Mouse (Mus musculus): ENCODE results near the gene Ubp1. TPM values are rescaled to one million over a fixed set of nuclear protein-coding genes. Genes with fewer than 3 reads are reported as not detected.

Gene Ubp1
- total and polyA plus RNA-seq, 3 experiments: 42.0 to 73.4 (median 51.1) TPM

DNA sequence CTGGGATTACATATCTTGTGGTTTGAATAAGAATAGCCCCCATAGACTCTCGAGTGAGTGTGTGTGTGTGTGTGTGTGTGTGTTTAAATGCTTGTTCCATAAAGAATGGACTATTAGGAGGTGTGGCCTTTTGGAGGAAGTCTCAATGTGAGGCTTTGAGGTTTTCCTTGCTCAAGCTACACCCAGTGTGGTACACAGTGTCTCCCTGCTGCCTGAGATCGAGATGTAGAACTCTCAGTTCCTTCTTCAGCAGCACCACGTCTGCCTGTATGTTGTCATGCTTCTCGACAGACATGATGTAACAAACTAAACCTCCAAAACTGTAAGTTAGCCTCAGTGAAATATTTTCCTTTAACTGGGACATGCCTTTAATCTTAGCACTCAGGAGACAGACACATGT is 2.1 kb upstream of the Ubp1 start (continued):
- no peak for TF ChIP-seq ZKSCAN1 (IDR thresholded peaks at IDR 0.05; ENCODE audit: borderline replicate concordance, low read depth, low read length)
- TF ChIP-seq RAD21 (IDR thresholded peaks at IDR 0.05; ENCODE audit: low read depth, low read length): no peak
- TF ChIP-seq ZC3H11A (IDR thresholded peaks at IDR 0.05; ENCODE audit: low read depth, low read length): no peak
- no peak for TF ChIP-seq BHLHE40 (IDR thresholded peaks at IDR 0.05; ENCODE audit: low read depth, low read length)
- TF ChIP-seq NELFE (IDR thresholded peaks at IDR 0.05; ENCODE audit: low read depth, low read length): no peak
- peak; percentile 89 for TF ChIP-seq IRF4 (IDR thresholded peaks at IDR 0.05; ENCODE audit: low read depth, low read length)
- no peak for TF ChIP-seq MAZ (IDR thresholded peaks at IDR 0.05; ENCODE audit: low read depth, low read length)
- TF ChIP-seq CHD1 (IDR thresholded peaks at IDR 0.05; ENCODE audit: low read depth, low read length): no peak
- TF ChIP-seq USF2 (conservative IDR thresholded peaks at IDR 0.05; ENCODE audit: low read depth, low read length): no peak
- no peak for TF ChIP-seq CTCF (conservative IDR thresholded peaks at IDR 0.05 in 1 of 2, IDR thresholded peaks at IDR 0.05 in 1 of 2; ENCODE audit: low read depth in 2 of 2, low read length in 2 of 2)
- no peak for TF ChIP-seq JUND (conservative IDR thresholded peaks at IDR 0.05; ENCODE audit: low read depth, low read length)
- no peak for TF ChIP-seq MEF2A (IDR thresholded peaks at IDR 0.05; ENCODE audit: borderline replicate concordance, low read depth, low read length)
- TF ChIP-seq ZMIZ1 (IDR thresholded peaks at IDR 0.05; ENCODE audit: low read depth, low read length): peak; percentile 30; the same call in 1 of the 2 replicates
- peak; percentile 65; the same call in 1 of the 2 replicates for TF ChIP-seq POLR2A (IDR thresholded peaks at IDR 0.05; ENCODE audit: low read depth, low read length)
- no peak for TF ChIP-seq SMC3 (IDR thresholded peaks at IDR 0.05; ENCODE audit: low read depth, low read length)
- no peak for TF ChIP-seq UBTF (IDR thresholded peaks at IDR 0.05; ENCODE audit: low read depth, low read length)
- TF ChIP-seq PAX5 (IDR thresholded peaks at IDR 0.05; ENCODE audit: low read length): no peak
- peak; percentile 77; the same call in 1 of the 2 replicates for TF ChIP-seq TBP (conservative IDR thresholded peaks at IDR 0.05; ENCODE audit: low read depth, low read length)

GRCm38 (mm10) chr9:113929676-113930075 is 1.1 kb upstream of the Ubp1 start:
- H3K4me3 ChIP-seq (replicated peaks in 1 of 3; ENCODE audit: low read depth in 2 of 3, low read length in 2 of 3, poor library complexity in 1 of 3): no peak overlapping the region
- H3K4me2 ChIP-seq (ENCODE audit: insufficient read depth, low read depth, poor library complexity, severe bottlenecking): 0 out of 2 replicates have a peak overlapping the region, but pooled peaks have one; percentile 57
- H3K79me2 ChIP-seq (replicated peaks; ENCODE audit: control insufficient read depth, extremely low read depth, insufficient read depth, poor library complexity, severe bottlenecking): peaks cover 33% of the 10 kb centered on the region
- H3K4me1 ChIP-seq (ENCODE audit: control insufficient read depth in 1 of 2, insufficient read depth in 2 of 2): peaks cover 4 to 40% of the 10 kb centered on the region in 2 experiments; a peak in 2 of 4 replicates
- TF ChIP-seq USF1 (IDR thresholded peaks at IDR 0.05; ENCODE audit: low read depth, low read length): no peak
- TF ChIP-seq RAD21 (IDR thresholded peaks at IDR 0.05; ENCODE audit: low read depth, low read length): no peak
- no peak for TF ChIP-seq CTCF (conservative IDR thresholded peaks at IDR 0.05 in 1 of 2, IDR thresholded peaks at IDR 0.05 in 1 of 2; ENCODE audit: low read depth in 2 of 2, low read length in 2 of 2)
- TF ChIP-seq JUN (IDR thresholded peaks at IDR 0.05; ENCODE audit: insufficient read depth, low read depth, low read length): no peak
- no peak for TF ChIP-seq NELFE (IDR thresholded peaks at IDR 0.05; ENCODE audit: low read depth, low read length)
- no peak for TF ChIP-seq POLR2AphosphoS2 (IDR thresholded peaks at IDR 0.05; ENCODE audit: low read depth, low read length)
- no peak for TF ChIP-seq TBP (conservative IDR thresholded peaks at IDR 0.05; ENCODE audit: low read depth, low read length)
- no peak for TF ChIP-seq POLR2A (IDR thresholded peaks at IDR 0.05; ENCODE audit: low read depth, low read length)
- no peak for TF ChIP-seq EP300 (IDR thresholded peaks at IDR 0.05; ENCODE audit: low read length)
- no peak for TF ChIP-seq RCOR1 (conservative IDR thresholded peaks at IDR 0.05; ENCODE audit: low read depth, low read length)
- no peak for TF ChIP-seq CHD2 (IDR thresholded peaks at IDR 0.05; ENCODE audit: low read length)
- TF ChIP-seq ELF1 (IDR thresholded peaks at IDR 0.05; ENCODE audit: low read depth, low read length): no peak
- no peak for TF ChIP-seq CHD1 (IDR thresholded peaks at IDR 0.05; ENCODE audit: low read depth, low read length)
- TF ChIP-seq MEF2A (IDR thresholded peaks at IDR 0.05; ENCODE audit: borderline replicate concordance, low read depth, low read length): no peak
- no peak for TF ChIP-seq E2F4 (IDR thresholded peaks at IDR 0.05; ENCODE audit: insufficient replicate concordance, low read depth, low read length)
- TF ChIP-seq ZC3H11A (IDR thresholded peaks at IDR 0.05; ENCODE audit: low read depth, low read length): no peak
- no peak for TF ChIP-seq BHLHE40 (IDR thresholded peaks at IDR 0.05; ENCODE audit: low read depth, low read length)
- H3K9ac ChIP-seq (ENCODE audit: insufficient read depth, low read depth): no peak overlapping the region
- H3K36me3 ChIP-seq (replicated peaks in 1 of 2; ENCODE audit: control insufficient read depth in 1 of 2, insufficient read depth in 1 of 2, low read length in 1 of 2): peaks cover 0 to 2% of the 10 kb centered on the region in 2 experiments
- dilution Hi-C loops (cut with MboI; ENCODE audit: extremely low pct_ligation_motif_present, extremely low pct_unique_long_range_greater_than_20kb, low sequenced_read_pairs): no loop called here
- no peak overlapping the region for H3K27ac ChIP-seq (ENCODE audit: insufficient read depth, low read depth)
- in situ Hi-C loops (cut with MboI; ENCODE audit: low pct_ligation_motif_present, low pct_unique_long_range_greater_than_20kb, low sequenced_read_pairs): loop anchor here (10.0 kb wide), 1 partner anchor 185 kb away; the partner anchor contains the start of gene Clasp2
- no peaks in the 10 kb centered on the region for H3K9me3 ChIP-seq (replicated peaks; ENCODE audit: low read length)
- no peak for DNase-seq (ENCODE audit: extremely low read depth)
- no peaks in the 10 kb centered on the region for H3K27me3 ChIP-seq (replicated peaks)

Measured in CH12.LX (cell line).